Mouse (Mus musculus) kidney, postnatal 36 days (tissue): ENCODE measurements at regions not wholly inside any gene's neighbourhood (a gene's known extent, or its start where the extent isn't known, plus 50 kb on each side); places are given as distances from the start of the nearest gene placed in this dataset.

Source experiments
- DNase-seq, 2 experiments: peaks; one replicate each; pipeline ENCODE4 v3.0.0; 2021 to 2022; ENCODE audit warnings: mixed read lengths in 2 of 2

GRCm38 (mm10) chr2:133020173-133020837, 74.6 kb upstream of the Fermt1 start:
- peak; percentile 41 to 85 for DNase-seq

- DNase-seq: no peak
Measured at GRCm38 (mm10) chr2:133021244-133021643, 75.5 kb upstream of the Fermt1 start.

GRCm38 (mm10) chr2:133027038-133027437, 81.3 kb upstream of the Fermt1 start:
- DNase-seq: no peak

GRCm38 (mm10) chr2:133035421-133035820, 89.7 kb upstream of the Fermt1 start:
- DNase-seq: no peak

- DNase-seq: no peak
Measured at GRCm38 (mm10) chr2:133040708-133041107, 95.0 kb upstream of the Fermt1 start.

- no peak for DNase-seq
Measured at GRCm38 (mm10) chr2:133077698-133078356, 132.1 kb upstream of the Fermt1 start.

DNA sequence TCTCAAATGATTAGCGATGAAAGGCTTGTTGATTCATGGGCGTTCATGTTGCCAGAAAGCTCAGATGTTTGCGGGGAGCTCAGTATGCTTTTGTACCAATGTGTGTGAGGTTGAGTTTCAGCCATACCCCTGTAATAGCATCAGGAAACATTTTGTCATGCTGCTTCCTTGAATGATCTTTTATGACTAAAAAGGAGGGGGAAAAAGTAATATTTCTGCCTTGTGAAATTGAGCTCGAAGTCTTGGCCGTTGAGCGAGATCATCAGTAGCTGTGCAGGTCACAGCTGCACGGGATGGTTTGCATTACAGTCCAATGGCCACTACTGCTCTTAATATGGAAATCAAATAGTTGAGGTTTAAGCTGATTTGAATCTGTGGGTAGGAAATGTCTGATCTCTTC, 145.3 kb upstream of the Fermt1 start:
- DNase-seq: no peak

- DNase-seq: peak; percentile 50 to 80
Measured at GRCm38 (mm10) chr2:133113642-133114041, 167.9 kb upstream of the Fermt1 start.

GRCm38 (mm10) chr2:133118651-133119050, 172.9 kb upstream of the Fermt1 start:
- no peak for DNase-seq

GRCm38 (mm10) chr2:133125212-133125801, 179.6 kb upstream of the Fermt1 start:
- DNase-seq: no peak

DNA sequence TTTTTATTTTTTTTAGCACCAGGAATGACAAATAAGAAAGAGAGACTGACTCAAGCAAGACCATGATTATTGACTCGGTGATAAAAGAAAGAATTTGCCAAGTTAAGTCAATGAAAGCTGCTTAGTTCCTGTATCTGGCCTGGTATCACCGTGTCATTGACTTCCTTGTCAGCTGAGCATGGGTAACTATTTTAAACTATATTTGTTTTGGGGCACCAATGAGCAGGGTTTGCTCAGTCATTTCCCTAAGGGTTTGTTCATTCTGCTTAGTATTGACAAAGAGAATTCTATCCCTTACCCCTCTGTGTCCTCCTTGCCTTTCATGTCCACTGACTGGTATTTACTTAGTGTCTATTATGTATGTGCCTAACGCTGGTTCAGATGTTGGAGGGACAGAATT, 189.2 kb upstream of the Fermt1 start:
- DNase-seq: no peak

GRCm38 (mm10) chr2:133138877-133139276, 193.2 kb upstream of the Fermt1 start:
- DNase-seq: no peak

DNA sequence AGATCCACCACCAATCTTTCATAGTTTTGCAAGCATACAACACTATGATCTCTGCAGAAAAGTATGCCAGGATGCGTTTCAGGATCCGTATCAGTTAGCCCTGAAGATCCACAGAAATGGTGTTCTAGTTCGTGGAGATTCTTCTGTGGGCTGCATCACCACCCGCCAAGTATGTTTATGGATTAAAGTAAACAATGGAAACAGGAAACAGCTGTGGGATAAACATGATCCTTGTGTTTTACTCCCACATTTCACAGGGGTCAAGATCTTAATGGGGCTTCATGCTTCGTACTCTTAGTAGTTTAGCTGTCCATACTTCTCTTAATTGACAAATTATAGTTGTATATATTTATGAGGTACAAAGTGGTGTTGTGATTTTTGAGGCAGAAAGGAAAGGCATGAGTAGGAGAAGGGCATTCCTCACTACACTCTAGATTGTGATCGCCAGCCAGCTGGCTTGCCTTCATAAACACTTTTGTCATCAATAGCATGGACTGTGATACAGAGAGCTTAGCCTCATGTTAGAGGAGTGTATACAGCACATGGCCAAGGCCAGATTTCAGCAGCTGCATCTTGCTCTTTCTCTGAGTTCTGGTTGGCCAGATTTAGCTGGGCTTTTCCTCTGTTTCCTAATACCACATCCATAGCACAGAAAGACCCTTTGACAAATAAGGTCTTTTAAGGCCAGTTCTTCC, 195.8 kb upstream of the Fermt1 start:
- no peak for DNase-seq

DNA sequence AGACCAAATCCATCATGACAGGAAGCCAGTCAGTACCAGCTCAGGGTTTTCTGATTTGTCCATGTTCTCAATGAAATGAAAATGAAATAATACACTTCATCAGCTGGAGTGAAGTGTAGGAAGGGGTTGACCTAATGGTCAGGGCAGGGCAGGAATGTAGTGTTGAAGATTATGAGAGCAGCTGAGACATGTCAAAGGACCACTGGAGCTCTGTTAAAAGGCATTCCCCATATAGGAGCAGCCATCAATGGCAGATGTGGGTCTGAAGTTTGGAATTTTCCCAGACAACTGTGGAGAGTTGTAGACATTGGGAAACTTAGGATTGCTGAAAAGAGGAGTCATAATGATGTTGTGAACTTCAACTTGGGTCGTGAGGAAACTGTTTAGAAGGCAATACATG, 206.8 kb upstream of the Fermt1 start:
- DNase-seq: no peak

- peak; percentile 21 to 47 for DNase-seq
Measured at GRCm38 (mm10) chr2:133156537-133156936, 210.8 kb upstream of the Fermt1 start.

DNA sequence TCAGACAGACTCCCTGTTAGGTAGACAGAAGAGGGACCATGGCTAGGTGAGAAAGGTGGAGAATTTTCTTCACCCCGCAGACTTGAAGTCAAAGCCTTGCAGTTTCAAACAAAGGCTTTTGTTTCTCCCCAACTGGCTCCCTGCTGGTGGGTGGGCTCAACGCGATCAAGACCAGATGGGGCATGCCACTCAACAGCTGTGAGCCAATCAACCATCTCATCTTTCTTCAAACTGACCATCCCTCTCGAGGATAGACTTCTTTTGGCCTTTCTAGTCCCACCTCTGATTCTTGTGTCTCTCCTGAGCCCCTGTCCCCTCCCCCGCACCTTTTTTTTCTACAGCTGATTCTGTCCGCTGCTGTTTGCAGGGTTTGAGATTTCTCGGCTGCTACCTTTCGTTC, 212.5 kb upstream of the Fermt1 start:
- DNase-seq: no peak

DNA sequence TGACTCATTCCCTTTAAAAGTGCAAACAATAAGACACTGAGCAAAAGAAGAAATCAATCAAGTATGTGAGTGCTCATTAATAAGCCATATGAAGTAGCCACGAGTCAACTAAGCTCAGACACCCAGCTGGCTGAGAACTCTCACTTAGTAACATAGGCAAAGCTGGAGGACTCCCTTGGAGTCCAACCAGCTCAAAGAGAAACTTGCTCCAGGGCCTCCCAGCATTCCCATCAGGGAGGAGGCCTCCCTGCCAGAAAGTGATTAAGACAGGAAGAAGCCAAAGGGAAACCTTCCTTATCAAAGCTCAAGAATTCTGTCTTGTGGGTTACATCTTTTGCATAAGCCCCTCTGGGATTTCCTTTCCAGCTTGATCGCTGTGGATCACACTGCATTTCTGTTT, 213.7 kb upstream of the Fermt1 start:
- no peak for DNase-seq

- DNase-seq: peak; percentile 69 to 72
Measured at GRCm38 (mm10) chr2:133176411-133176810, 230.7 kb upstream of the Fermt1 start.

GRCm38 (mm10) chr2:133181216-133181615, 235.5 kb upstream of the Fermt1 start:
- peak; percentile 62 to 83 for DNase-seq

DNA sequence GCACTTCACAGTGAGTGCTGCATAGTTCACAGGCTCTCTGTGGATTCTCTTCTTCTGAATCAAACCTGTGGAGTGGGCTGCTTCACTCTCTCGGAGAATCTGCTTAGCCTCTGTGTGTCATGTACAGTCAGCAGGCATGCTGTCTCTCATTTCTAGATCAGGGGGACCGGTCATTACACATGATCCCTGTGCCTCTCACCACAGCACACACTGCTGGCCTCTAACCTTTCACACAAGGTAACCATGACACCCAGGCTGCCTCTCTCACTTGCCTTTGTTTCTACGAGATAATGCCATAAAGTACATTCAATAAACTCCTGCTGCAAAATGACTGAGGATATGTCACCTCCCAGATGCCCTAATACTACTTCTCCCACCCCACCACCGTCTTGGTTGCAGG, 237.2 kb upstream of the Fermt1 start:
- DNase-seq: no peak

DNA sequence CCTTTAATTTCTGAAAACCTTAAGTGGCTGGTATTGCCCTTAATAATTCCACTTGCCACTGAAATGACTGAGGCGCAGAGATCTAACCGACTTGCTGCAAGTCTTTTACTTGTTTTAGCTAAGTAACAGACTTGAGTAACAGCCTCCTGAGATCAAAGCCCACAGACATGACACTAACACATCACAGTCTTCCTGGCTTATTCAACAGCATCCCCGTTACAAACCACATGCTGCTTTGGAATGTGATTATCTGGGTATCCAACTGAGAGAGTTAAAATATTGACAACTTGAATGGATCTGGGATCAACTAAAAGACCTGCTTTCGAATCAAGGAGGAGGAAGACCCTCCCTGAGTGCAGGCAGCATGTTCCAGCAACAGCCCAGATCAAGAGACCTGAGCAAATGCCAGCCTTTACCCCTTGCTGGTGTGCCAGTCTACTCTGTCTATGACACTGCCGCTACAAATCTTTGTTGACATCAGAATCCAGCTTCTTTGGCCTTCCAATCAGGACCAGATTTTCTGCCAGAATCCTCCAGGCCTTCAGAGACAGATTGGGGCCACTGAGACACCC, 258.7 kb upstream of the Fermt1 start:
- DNase-seq: no peak

DNA sequence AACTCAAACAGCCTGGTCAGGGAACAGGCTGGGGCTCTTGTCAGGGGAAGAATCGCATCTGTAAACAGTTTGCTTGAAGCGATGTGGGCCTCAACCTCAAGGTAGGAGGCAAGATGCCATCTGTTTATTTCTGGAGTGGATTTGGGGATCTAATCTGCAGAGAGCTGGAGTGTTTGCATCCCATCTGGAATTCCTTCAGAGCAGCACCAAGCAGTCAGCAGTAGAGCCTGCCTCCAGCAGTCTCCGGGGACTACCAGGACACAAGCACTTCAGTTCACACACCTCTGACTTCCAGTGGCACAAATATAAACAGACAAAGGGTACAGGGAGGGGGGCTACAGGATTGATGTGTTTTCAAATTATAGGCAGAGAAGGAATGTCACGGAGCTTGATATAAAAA, 262.8 kb upstream of the Fermt1 start:
- no peak for DNase-seq
